Mouse (Mus musculus) heart, postnatal 0 days (tissue): ENCODE measurements at regions not wholly inside any gene's neighbourhood (a gene's known extent, or its start where the extent isn't known, plus 50 kb on each side); places are given as distances from the start of the nearest gene placed in this dataset.

Experiments
- CTCF ChIP-seq: IDR thresholded peaks from 2 replicates; pipeline ENCODE4 v1.5.1; 2016; ENCODE audit warnings: antibody characterized with exemption, control low read depth, low read depth
- EP300 ChIP-seq: IDR thresholded peaks from 2 replicates; pipeline ENCODE4 v1.6.1; 2016; ENCODE audit warnings: antibody characterized with exemption, low read depth

DNA sequence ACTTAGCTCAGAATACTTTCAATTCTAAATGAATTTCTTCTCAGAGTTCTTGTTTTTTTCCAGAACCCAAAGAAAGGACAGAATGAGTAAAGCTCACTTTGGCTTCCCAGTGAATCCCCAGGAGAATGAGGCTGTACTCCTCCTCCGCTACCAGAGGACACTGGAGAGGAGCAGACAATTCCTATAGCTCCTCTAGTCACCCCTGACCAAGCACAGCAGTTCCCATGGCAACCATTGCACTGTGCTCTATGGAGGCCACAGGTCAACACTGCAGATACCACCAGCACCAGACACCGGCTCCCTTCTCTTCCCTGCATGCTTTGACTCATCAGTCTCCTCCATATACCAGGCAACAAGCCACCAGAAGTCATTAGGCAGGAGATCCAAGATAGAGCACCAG is 447.6 kb upstream of the Arid1b start:
- TF ChIP-seq CTCF = no peak
- TF ChIP-seq EP300 = no peak
